Mouse (Mus musculus) frontal cortex, postnatal 10 days (tissue): Measurements from ENCODE around the gene Rnpep.
"Not testable (repeated sequence)": the region's sequence is repeated elsewhere in the genome, so short reads cannot be mapped to it uniquely, and the experiment has no call there.

Experiments used
- DNase-seq, 2 experiments: peaks; one replicate each; pipeline ENCODE4 v3.0.0; 2022; ENCODE audit warnings: low spot score in 2 of 2, mixed read lengths in 1 of 2

The Rnpep gene

GRCm38 (mm10) chr1:135258380-135259127, 25.3 kb downstream of the Rnpep start, which contains the start of gene Elf3:
Elf3 (minus strand) TSS chr1:135258568.
- DNase-seq, result no peak

- no peak for DNase-seq
Measured at GRCm38 (mm10) chr1:135256299-135256698, 27.6 kb downstream of the Rnpep start.

- DNase-seq, result no peak
Measured at GRCm38 (mm10) chr1:135252854-135253253, 31.0 kb downstream of the Rnpep start.

- no peak for DNase-seq
Measured at GRCm38 (mm10) chr1:135251405-135251804, 32.5 kb downstream of the Rnpep start.

GRCm38 (mm10) chr1:135250706-135251105, 33.2 kb downstream of the Rnpep start:
- no peak for DNase-seq

- peak; percentile 44 to 51 for DNase-seq
Measured at GRCm38 (mm10) chr1:135248434-135248850, 35.4 kb downstream of the Rnpep start.

- DNase-seq, result no peak
Measured at GRCm38 (mm10) chr1:135244014-135244413, 39.9 kb downstream of the Rnpep start.

- not testable (repeated sequence) for DNase-seq
Measured at GRCm38 (mm10) chr1:135240206-135240605, 43.7 kb downstream of the Rnpep start.

GRCm38 (mm10) chr1:135237131-135237851, 46.6 kb downstream of the Rnpep start:
- no peak for DNase-seq

- DNase-seq, result no peak
Measured at GRCm38 (mm10) chr1:135234771-135235170, 49.1 kb downstream of the Rnpep start.

- no peak for DNase-seq
Measured at GRCm38 (mm10) chr1:135233961-135234360, 49.9 kb downstream of the Rnpep start.

GRCm38 (mm10) chr1:135231878-135232277, 52.0 kb downstream of the Rnpep start:
- not testable (repeated sequence) for DNase-seq

- no peak for DNase-seq
Measured at GRCm38 (mm10) chr1:135227339-135227950, 56.4 kb downstream of the Rnpep start.

GRCm38 (mm10) chr1:135224981-135225604, 58.8 kb downstream of the Rnpep start:
- DNase-seq, result no peak

GRCm38 (mm10) chr1:135224147-135224546, 59.7 kb downstream of the Rnpep start:
- DNase-seq, result no peak

- no peak for DNase-seq
Measured at GRCm38 (mm10) chr1:135217607-135218233, 66.2 kb downstream of the Rnpep start.

- no peak for DNase-seq
Measured at GRCm38 (mm10) chr1:135213772-135214640, 69.9 kb downstream of the Rnpep start.
